Mouse (Mus musculus) forebrain, embryonic 11.5 days (tissue): ENCODE measurements around the gene Dedd. TPM values are rescaled to one million over a fixed set of nuclear protein-coding genes. Genes with fewer than 3 reads are reported as not detected.

ENCODE experiments used
- ATAC-seq: fragments of 200-750 bp; cut with Nextera tagmentation; replicated peaks from 2 replicates; pipeline ENCODE4 v1.8.0; 2017; ENCODE audit warnings: moderate TSS enrichment; ENCODE audit not compliant: low FRiP score
- DNase-seq: peaks from one replicate; pipeline ENCODE4 v3.0.0-alpha.2; 2017; ENCODE audit warnings: low spot score
- H3K27ac ChIP-seq: fragments of 300-500 bp; sonication (generic); 2 replicates; pipeline ENCODE4 v1.5.1; 2014; ENCODE audit warnings: low read depth, low read length
- H3K27me3 ChIP-seq: fragments of 300-500 bp; sonication (generic); 2 replicates; pipeline ENCODE4 v1.6.1; 2014; ENCODE audit warnings: mild to moderate bottlenecking, low read length, mixed read lengths; ENCODE audit not compliant: control insufficient read depth, insufficient read depth
- H3K36me3 ChIP-seq: fragments of 300-500 bp; sonication (generic); 2 replicates; pipeline ENCODE4 v1.6.1; 2014; ENCODE audit warnings: mild to moderate bottlenecking, low read length, moderate library complexity, mixed read lengths; ENCODE audit not compliant: control insufficient read depth, insufficient read depth
- H3K4me1 ChIP-seq: fragments of 300-500 bp; sonication (generic); replicated peaks from 2 replicates; pipeline ENCODE4 v1.6.1; 2014; ENCODE audit warnings: low read length, mixed read lengths; ENCODE audit not compliant: control insufficient read depth, insufficient read depth
- H3K4me2 ChIP-seq: fragments of 300-500 bp; sonication (generic); 2 replicates; pipeline ENCODE4 v1.6.1; 2014; ENCODE audit warnings: low read depth, mild to moderate bottlenecking, low read length, moderate library complexity, mixed read lengths; ENCODE audit not compliant: severe bottlenecking
- H3K4me3 ChIP-seq: fragments of 300-500 bp; sonication (generic); 2 replicates; pipeline ENCODE4 v1.5.1; 2014; ENCODE audit warnings: low read depth, low read length
- H3K9ac ChIP-seq: fragments of 300-500 bp; sonication (generic); 2 replicates; pipeline ENCODE4 v1.6.1; 2014; ENCODE audit warnings: low read length
- H3K9me3 ChIP-seq: fragments of 300-500 bp; sonication (generic); 2 replicates; pipeline ENCODE4 v1.6.1; 2016; ENCODE audit warnings: low read length, mixed read lengths; ENCODE audit not compliant: control insufficient read depth
- WGBS: fragments of 180-500 bp; shearing (Covaris S2); extraction: QIAGEN DNeasy Blood & Tissue Kit; methylation state at CpG from one replicate; pipeline ENCODE4 v1.1.7; 2014; 5-methylcytosine and 5-hydroxymethylcytosine counted together
- polyA plus RNA-seq: library from polyadenylated mRNA; unstranded; fragments of >200 nt; fragmentation: Nextera tagmentation; extraction: Ambion mirVana; gene quantifications from 2 replicates; pipeline ENCODE4 v1.2.1, GENCODE M21; 2014

Dedd gene
- polyA plus RNA-seq, 1 experiment from 2014 or later = 46.5 TPM

DNA sequence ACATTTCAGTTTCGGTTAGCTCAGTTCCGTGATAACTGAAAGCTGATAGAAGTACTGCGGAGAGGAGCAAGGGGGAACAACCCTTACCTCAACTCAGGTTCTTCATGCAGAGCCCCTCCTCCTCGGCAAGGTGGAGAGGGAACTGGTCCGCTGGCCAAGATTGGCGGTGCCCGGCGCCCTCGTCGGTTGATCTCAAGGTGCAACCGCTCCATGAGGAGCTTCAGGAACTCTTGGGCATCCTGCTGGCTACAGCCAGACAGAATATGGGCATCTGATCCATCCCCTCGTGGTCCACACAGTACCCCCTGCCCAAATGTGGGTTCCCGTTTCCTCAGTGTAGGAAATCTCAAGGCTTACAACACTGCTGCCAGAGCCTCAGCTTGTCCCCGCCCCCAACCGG is 44.5 kb upstream of the Dedd start:
- H3K9me3 ChIP-seq = no peaks in the 10 kb centered on the region
- DNase-seq (no peak), ATAC-seq (no peak)
- no peak overlapping the region for H3K27ac ChIP-seq
- H3K9ac ChIP-seq = no peak overlapping the region
- peaks cover 11% of the 10 kb centered on the region; the same call in 1 of the 2 replicates for H3K4me1 ChIP-seq
- H3K4me3 ChIP-seq = no peak overlapping the region
- H3K36me3 ChIP-seq = peaks cover 3% of the 10 kb centered on the region; the same call in 1 of the 2 replicates
- no peak overlapping the region for H3K4me2 ChIP-seq
- WGBS = 93% methylated on average over 15 of the region's 15 CpGs
- H3K27me3 ChIP-seq = no peaks in the 10 kb centered on the region

DNA sequence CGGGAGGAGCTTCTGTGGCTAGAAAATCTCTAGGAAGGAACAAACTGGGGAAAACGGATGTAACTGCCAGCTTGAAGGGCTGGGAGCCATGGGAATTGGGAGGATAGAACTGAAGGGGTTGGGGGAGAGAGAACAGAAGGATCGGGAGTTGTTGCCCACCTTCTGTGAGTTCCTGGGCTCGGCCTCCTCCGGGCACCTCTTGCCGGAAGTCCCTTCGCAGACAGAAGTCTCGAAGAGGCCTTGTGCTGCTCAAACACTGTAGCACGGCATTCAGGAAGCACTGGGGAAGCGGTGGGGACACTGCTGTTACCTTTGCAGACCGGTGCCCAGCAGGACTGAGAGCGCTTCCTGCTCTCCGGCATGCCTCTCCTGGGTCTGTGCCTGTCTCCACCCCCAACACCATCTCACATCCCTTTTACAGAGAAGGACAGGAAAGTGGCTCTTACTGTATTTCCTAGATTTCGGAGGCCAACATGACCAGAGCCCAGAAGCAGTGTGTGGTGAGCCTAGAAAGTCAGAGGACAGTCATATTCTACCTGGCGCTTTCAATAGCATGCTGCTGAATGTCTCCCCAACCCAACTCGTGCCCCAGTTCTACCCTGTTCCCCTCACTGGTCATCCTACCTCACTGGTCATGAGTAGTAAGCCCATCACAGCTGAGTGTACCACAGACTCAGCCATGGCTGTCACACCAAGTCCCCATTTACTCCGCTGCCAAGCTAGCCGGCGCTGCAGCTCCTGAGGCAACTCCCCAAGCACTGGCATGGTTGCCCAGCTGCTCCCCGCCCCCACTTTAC is 43.7 kb upstream of the Dedd start:
- H3K36me3 ChIP-seq = peaks cover 3% of the 10 kb centered on the region; the same call in 1 of the 2 replicates
- no peaks in the 10 kb centered on the region for H3K9me3 ChIP-seq
- H3K4me3 ChIP-seq = no peak overlapping the region
- no peak overlapping the region for H3K9ac ChIP-seq
- 90% methylated on average over 20 of the region's 20 CpGs for WGBS
- ATAC-seq (no peak), DNase-seq (no peak)
- H3K27ac ChIP-seq = no peak overlapping the region
- H3K4me2 ChIP-seq = no peak overlapping the region
- H3K27me3 ChIP-seq = no peaks in the 10 kb centered on the region
- peaks cover 4% of the 10 kb centered on the region; the same call in 1 of the 2 replicates for H3K4me1 ChIP-seq

DNA sequence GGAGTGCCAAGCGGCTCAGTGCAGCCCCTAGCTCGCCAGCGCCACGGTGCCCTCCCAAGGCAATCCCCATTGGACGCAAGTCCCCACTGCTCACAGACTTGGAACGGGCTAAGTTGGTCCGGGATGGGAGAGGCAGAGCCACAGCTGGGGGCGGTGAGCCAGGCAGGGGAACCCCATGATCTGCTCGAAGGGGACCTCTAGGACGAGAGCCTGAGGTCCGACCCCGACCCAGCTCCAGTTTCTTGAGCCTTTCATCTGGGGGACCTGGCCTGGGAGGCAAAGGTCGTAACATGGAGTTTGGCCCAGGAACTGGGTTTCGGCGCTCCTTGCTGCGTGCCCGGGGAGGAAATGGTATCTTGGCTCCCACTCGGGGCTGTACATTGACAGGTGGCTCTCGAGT is 42.4 kb upstream of the Dedd start:
- no peak overlapping the region; the same call in 1 of the 2 replicates for H3K4me3 ChIP-seq
- peak overlapping the region; percentile 70 for H3K4me2 ChIP-seq
- no peak for DNase-seq
- no peaks in the 10 kb centered on the region for H3K27me3 ChIP-seq
- H3K9me3 ChIP-seq = no peaks in the 10 kb centered on the region
- H3K27ac ChIP-seq = no peak overlapping the region
- ATAC-seq = no peak
- 89% methylated on average over 19 of the region's 19 CpGs for WGBS
- H3K36me3 ChIP-seq = peaks cover 3% of the 10 kb centered on the region; the same call in 1 of the 2 replicates
- H3K9ac ChIP-seq = no peak overlapping the region
- H3K4me1 ChIP-seq = peaks cover 4% of the 10 kb centered on the region; the same call in 1 of the 2 replicates

DNA sequence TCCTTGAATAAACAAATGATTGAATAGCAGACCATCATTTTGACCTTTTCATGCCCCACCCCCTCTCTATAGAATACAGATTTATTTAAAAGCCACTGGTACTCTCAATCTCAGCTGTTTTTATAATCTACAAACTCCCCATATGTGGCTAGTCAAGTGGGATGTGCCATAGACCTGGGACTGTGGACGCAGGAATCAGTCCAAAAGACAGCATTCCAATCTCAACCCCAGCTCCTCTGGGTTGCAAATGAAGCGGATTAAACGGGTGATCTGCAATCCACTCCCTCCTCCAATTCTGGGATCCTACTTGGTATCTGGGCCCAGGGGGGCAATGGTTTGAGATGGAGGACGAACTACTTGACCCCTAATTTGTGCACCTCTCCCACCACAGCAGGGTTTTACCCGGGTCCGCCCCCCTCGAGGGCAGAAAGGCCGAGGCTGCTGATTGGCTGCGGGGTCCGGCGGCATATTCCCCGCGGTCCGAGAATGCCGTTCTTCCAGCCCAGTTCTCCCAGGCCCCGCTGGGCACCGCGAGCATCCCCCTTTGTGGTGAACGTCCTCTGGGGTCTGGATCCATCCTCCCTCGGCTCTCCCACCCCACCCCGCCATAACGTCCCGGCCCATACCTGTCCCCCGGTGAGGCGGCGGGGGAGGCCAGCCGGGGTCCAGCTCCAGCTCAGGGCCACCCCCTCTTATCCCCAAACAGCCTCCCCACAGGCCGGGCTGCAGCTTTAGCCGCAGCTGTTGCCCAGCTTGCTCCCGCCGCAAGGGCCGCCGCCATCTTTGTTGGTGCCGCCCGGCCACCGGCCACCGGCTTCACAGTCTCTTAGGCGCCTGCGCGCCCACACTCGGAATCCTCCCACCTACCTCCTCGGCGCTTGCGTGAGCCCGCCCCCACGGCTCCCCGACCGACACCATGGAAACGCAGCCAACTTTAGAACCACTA is 41.5 kb upstream of the Dedd start, which contains the start of gene Usp21:
Gene Usp21 (minus strand): TSS at position 856 of the 946 bp plus-strand sequence.
- Histone ChIP-seq H3K9ac (peak within 1 kb of the TSS; percentile 96), H3K36me3 (peaks cover 3% of the 10 kb centered on the region; the same call in 1 of the 2 replicates), H3K4me2 (peak within 1 kb of the TSS; percentile 70), H3K4me1 (no peaks in the 10 kb centered on the region; the same call in 1 of the 2 replicates), H3K27me3 (no peaks in the 10 kb centered on the region), H3K4me3 (peak within 1 kb of the TSS; percentile 75), H3K9me3 (no peaks in the 10 kb centered on the region), H3K27ac (peak within 1 kb of the TSS; percentile 90)
- DNase-seq = peak; percentile 95
- WGBS = under 1% methylated on average over 49 of the region's 49 CpGs
- ATAC-seq = peak; percentile 95

DNA sequence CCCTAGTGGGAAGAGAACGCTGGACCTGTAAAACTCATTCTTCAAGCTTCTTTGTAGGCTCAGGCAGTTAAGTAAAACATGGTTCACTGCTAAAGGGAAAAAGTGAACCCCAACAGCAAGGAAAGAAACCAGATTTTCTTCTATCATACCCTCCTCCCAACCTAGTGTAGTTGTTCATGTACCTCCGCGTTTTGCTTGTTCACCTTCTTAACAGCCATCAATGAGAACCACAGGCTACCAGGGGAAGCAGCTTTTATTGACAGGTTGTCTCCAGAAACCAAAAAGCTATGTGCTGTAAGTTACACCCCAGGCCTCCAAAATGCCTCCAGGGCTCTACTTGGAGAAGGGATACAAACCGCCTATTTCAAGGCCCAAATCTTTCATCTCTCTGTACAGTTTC is 40.6 kb upstream of the Dedd start:
- WGBS = 66% methylated on average over 4 of the region's 4 CpGs
- no peaks in the 10 kb centered on the region for H3K27me3 ChIP-seq
- H3K9ac ChIP-seq = peak overlapping the region; percentile 37
- H3K4me3 ChIP-seq = no peak overlapping the region; the same call in 1 of the 2 replicates
- H3K9me3 ChIP-seq = no peaks in the 10 kb centered on the region
- peaks cover 3% of the 10 kb centered on the region; the same call in 1 of the 2 replicates for H3K36me3 ChIP-seq
- H3K27ac ChIP-seq = no peak overlapping the region; the same call in 1 of the 2 replicates
- ATAC-seq = no peak
- peak overlapping the region; percentile 70; the same call in 1 of the 2 replicates for H3K4me2 ChIP-seq
- peaks cover 2% of the 10 kb centered on the region for H3K4me1 ChIP-seq
- no peak for DNase-seq

DNA sequence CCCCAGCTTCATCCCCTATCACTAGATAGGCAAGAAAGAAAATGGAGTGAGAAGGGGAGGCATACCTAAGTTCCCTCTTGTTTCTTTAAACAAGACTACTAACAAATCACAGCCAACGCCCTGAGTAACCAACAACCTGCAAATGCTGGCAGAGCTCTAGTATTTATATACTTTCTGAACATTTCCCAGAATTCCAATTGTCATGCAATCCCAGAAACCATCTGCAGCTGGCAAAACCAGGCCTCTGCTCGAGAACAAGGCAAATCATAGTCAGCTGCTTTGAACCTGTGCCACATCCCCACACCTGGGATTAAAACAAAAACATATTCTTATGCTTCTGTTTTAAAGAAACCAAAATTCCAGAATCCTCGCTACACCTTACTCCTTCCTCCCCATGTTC is 35.6 kb upstream of the Dedd start:
- Histone ChIP-seq H3K36me3 (no peaks in the 10 kb centered on the region), H3K4me2 (peak overlapping the region; percentile 53), H3K27ac (no peak overlapping the region), H3K27me3 (peaks cover 3% of the 10 kb centered on the region; the same call in 1 of the 2 replicates), H3K9ac (no peak overlapping the region), H3K4me3 (peak overlapping the region; percentile 72; the same call in 1 of the 2 replicates), H3K9me3 (no peaks in the 10 kb centered on the region), H3K4me1 (peaks cover 8% of the 10 kb centered on the region)
- WGBS = 90% methylated on average over 3 of the region's 3 CpGs
- DNase-seq (no peak), ATAC-seq (no peak)

DNA sequence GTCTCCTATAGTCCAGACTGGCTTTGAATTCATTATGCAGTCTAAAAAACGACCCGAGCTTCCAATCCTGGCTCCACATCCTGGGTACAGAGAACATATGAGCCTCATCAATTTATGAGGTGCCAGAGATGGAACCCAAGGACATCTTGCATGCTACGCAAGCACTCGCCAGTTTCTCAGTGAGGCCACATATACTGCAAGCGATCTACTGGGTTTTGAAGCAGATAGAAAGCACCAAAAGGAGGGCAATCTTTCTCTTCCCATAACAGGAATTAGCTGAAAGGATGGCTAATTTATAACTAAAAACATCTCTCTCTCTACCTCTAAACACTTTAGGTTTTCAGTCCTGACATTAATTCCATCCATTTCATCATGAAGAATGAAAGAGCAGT is 35.0 kb upstream of the Dedd start:
- H3K9me3 ChIP-seq = no peaks in the 10 kb centered on the region
- no peaks in the 10 kb centered on the region for H3K36me3 ChIP-seq
- H3K9ac ChIP-seq = peak overlapping the region; percentile 94
- H3K4me2 ChIP-seq = peak overlapping the region; percentile 53
- ATAC-seq (no peak), DNase-seq (no peak)
- peaks cover 8% of the 10 kb centered on the region for H3K4me1 ChIP-seq
- H3K27me3 ChIP-seq = peaks cover 3% of the 10 kb centered on the region; the same call in 1 of the 2 replicates
- H3K4me3 ChIP-seq = peak overlapping the region; percentile 72
- peak overlapping the region; percentile 88; the same call in 1 of the 2 replicates for H3K27ac ChIP-seq
- 58% methylated on average over 5 of the region's 5 CpGs for WGBS
